Mouse (Mus musculus) embryonic facial prominence, embryonic 15.5 days (tissue): Measurements from ENCODE around the gene Wdr37. TPM values are rescaled to one million over a fixed set of nuclear protein-coding genes. Genes with fewer than 3 reads are reported as not detected.
A peak's percentile ranks its signal among the peaks of the same experiment; 100 is the strongest.

Experiments used
- ATAC-seq: fragments of 200-750 bp; cut with Nextera tagmentation; 2 replicates; pipeline ENCODE4 v1.8.0; 2017; ENCODE audit warnings: low read depth, moderate TSS enrichment; ENCODE audit not compliant: insufficient number of reproducible peaks, low FRiP score, low TSS enrichment
- H3K27ac ChIP-seq: fragments of 300-500 bp; sonication (generic); replicated peaks from 2 replicates; pipeline ENCODE4 v1.5.1; 2015; ENCODE audit warnings: mild to moderate bottlenecking, inconsistent platforms
- H3K27me3 ChIP-seq: fragments of 300-500 bp; sonication (generic); 2 replicates; pipeline ENCODE4 v1.6.1; 2015; ENCODE audit warnings: inconsistent platforms
- H3K36me3 ChIP-seq: fragments of 300-500 bp; sonication (generic); 2 replicates; pipeline ENCODE4 v1.6.1; 2015; ENCODE audit warnings: mild to moderate bottlenecking, inconsistent platforms
- H3K4me1 ChIP-seq: fragments of 300-500 bp; sonication (generic); 2 replicates; pipeline ENCODE4 v1.6.1; 2015; ENCODE audit warnings: inconsistent platforms
- H3K4me2 ChIP-seq: fragments of 300-500 bp; sonication (generic); replicated peaks from 2 replicates; pipeline ENCODE4 v1.6.1; 2015; ENCODE audit warnings: mild to moderate bottlenecking, inconsistent platforms
- H3K4me3 ChIP-seq: fragments of 300-500 bp; sonication (generic); replicated peaks from 2 replicates; pipeline ENCODE4 v1.5.1; 2015; ENCODE audit warnings: mild to moderate bottlenecking, inconsistent platforms
- H3K9ac ChIP-seq: fragments of 300-500 bp; sonication (generic); 2 replicates; pipeline ENCODE4 v1.6.1; 2015; ENCODE audit warnings: inconsistent platforms
- H3K9me3 ChIP-seq: fragments of 300-500 bp; sonication (generic); replicated peaks from 2 replicates; pipeline ENCODE4 v1.6.1; 2016; ENCODE audit warnings: inconsistent platforms
- WGBS: fragments of 180-500 bp; shearing (Covaris S2); methylation state at CpG from one replicate; pipeline ENCODE4 v1.1.7; 2015; 5-methylcytosine and 5-hydroxymethylcytosine counted together
- polyA plus RNA-seq: library from polyadenylated mRNA; unstranded; fragments of >200 nt; fragmentation: Nextera tagmentation; extraction: Ambion mirVana; gene quantifications from 2 replicates; pipeline ENCODE4 v1.2.1, GENCODE M21; 2015

Gene Wdr37
- polyA plus RNA-seq, 1 experiment from 2014 or later = 17.7 TPM

DNA sequence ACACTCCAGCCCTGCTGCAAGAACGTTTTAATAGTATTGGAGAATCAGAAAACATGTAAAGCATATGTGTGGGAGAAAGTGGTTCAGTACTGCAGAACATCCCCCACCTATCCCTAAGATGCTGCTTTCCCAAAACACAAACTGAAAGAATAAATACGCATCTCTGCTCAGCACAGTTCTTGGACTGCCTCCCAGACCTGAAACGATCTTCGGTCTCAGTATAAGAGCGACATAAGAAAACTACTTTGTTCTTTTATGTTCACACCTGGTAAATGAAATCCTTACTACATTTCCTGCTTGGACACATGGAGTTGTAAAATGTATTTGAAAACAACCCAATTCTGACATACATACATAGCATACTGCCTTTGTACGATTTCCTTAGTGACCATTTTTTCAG, 71.1 kb downstream of the Wdr37 start:
- Histone ChIP-seq H3K27me3 (no peaks in the 10 kb centered on the region), H3K4me3 (no peak overlapping the region), H3K4me1 (no peaks in the 10 kb centered on the region), H3K27ac (no peak overlapping the region), H3K9me3 (no peaks in the 10 kb centered on the region), H3K36me3 (peaks cover 8% of the 10 kb centered on the region; the same call in 1 of the 2 replicates), H3K4me2 (no peak overlapping the region), H3K9ac (no peak overlapping the region)
- no peak for ATAC-seq
- 66% methylated on average over 6 of the region's 6 CpGs for WGBS

DNA sequence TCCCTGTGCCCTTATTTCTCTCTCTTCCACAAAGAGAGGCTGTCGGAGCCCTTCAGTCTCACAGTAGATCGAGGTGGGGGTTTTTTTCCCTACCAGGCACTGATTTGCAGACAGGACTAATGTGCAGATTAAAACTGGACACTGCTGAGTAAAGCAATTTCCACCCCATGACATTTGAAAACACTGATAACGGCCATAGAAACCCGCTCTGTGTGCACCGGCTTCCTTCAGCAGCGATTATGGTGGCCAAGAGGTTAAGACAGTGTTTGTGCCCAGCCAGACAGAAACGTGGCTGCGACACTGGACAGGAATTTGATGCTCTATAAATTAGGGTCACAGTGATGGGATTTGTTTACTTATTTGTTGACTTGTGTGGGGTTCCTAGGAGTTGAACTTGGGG, 78.5 kb downstream of the Wdr37 start:
- no peak overlapping the region for H3K27ac ChIP-seq
- H3K9ac ChIP-seq = no peak overlapping the region
- H3K36me3 ChIP-seq = no peaks in the 10 kb centered on the region
- ATAC-seq = no peak
- no peak overlapping the region for H3K4me3 ChIP-seq
- 79% methylated on average over 8 of the region's 8 CpGs for WGBS
- no peaks in the 10 kb centered on the region for H3K27me3 ChIP-seq
- H3K9me3 ChIP-seq = no peaks in the 10 kb centered on the region
- no peak overlapping the region for H3K4me2 ChIP-seq
- H3K4me1 ChIP-seq = no peaks in the 10 kb centered on the region

DNA sequence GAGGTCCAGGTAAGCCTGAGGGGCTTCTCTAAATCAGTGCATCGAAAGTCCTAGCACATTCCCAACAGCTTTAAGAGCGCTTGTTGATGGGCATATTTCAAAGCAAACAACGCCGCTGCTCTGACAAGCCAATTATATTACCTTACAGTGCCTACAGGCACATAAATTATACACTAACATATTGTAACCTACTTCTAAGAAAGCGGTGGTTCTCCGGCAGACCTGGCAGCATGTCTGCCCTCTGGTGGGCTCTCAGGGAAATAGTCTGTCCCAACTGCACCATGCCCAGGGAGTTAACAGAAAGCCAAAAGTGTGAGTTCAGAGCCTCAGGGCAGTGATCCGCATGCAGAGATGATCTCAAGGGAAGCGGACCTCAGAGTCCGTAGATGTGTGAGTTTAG, 86.5 kb downstream of the Wdr37 start:
- Histone ChIP-seq H3K4me2 (peak overlapping the region; percentile 32), H3K27ac (no peak overlapping the region), H3K9ac (no peak overlapping the region), H3K9me3 (no peaks in the 10 kb centered on the region), H3K4me3 (peak overlapping the region; percentile 20; the same call in 1 of the 2 replicates), H3K27me3 (no peaks in the 10 kb centered on the region), H3K4me1 (no peaks in the 10 kb centered on the region), H3K36me3 (no peaks in the 10 kb centered on the region)
- 20% methylated on average over 9 of the region's 9 CpGs for WGBS
- ATAC-seq = no peak

DNA sequence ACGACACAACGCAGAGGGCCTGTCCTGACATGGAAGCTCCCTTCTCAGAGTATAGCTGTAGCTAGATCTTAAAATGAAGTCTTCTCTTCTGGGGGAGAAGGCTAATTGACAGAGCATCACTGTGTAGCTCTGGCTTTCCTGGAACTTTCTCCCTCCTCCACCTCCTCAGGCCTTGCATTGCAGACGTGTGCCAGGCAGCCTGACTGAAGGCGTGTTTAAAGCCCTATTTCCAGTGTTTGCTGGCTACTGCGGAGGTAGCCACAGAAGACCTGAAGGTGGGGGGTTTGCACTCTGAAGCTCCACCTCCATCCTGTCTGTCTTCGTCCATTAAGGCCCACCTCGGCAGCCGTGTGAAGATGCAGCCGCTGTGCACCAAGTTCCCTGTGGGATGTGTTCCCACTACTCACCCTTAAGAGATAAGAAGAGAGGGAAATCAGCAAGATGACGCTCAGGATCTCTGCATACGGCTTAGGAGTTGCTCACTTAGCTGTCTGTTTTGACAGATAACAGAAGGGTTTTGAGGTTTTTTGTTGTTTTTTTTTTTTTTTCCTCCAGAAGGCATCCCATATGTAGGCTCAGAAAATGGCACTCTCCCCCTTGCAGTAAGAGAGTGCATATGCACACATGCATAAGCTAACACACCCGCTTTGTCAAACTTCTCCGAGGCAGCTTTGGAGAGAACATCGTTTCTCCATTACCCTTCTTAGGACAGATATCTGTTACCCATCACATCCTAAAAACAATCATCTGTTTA, 87.2 kb downstream of the Wdr37 start:
- no peak for ATAC-seq
- Histone ChIP-seq H3K9ac (no peak overlapping the region), H3K27me3 (no peaks in the 10 kb centered on the region), H3K36me3 (no peaks in the 10 kb centered on the region), H3K4me2 (peak overlapping the region; percentile 32; the same call in 1 of the 2 replicates), H3K27ac (no peak overlapping the region), H3K4me1 (no peaks in the 10 kb centered on the region), H3K9me3 (no peaks in the 10 kb centered on the region), H3K4me3 (peak overlapping the region; percentile 20; the same call in 1 of the 2 replicates)
- WGBS = 61% methylated on average over 14 of the region's 14 CpGs

DNA sequence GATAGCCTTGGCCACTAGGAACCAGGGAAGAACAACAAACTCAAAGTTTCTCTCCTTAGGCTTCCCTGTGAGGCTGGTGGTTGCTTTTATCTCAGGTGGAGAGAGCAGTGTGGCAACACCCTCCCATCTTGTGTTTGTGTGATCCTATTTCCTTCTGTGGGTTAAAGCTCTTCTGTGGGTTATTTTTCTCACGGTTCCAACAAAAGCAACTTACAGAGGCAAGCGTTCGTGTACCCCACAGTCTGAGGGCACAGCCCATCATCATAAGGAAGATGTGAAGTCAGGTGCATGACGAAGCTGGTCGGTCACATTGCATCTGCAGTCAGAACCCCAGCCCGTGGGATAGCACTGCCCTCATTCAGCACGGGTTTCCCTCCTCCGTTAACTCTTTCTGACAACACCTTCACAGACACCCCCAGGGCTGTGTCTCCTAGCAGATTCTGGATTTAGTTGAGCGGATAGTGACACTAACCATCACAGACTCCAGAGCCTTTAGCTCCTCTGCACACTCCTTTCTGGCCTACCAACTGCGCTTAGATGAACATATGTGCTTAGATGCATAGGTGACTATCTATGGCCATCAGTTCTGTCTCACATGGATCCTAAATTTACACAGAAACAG, 87.9 kb downstream of the Wdr37 start:
- no peak for ATAC-seq
- no peaks in the 10 kb centered on the region for H3K9me3 ChIP-seq
- H3K36me3 ChIP-seq = no peaks in the 10 kb centered on the region
- H3K4me1 ChIP-seq = no peaks in the 10 kb centered on the region
- no peak overlapping the region for H3K4me2 ChIP-seq
- H3K9ac ChIP-seq = no peak overlapping the region
- H3K27ac ChIP-seq = no peak overlapping the region
- H3K27me3 ChIP-seq = no peaks in the 10 kb centered on the region
- 76% methylated on average over 10 of the region's 10 CpGs for WGBS
- no peak overlapping the region for H3K4me3 ChIP-seq

DNA sequence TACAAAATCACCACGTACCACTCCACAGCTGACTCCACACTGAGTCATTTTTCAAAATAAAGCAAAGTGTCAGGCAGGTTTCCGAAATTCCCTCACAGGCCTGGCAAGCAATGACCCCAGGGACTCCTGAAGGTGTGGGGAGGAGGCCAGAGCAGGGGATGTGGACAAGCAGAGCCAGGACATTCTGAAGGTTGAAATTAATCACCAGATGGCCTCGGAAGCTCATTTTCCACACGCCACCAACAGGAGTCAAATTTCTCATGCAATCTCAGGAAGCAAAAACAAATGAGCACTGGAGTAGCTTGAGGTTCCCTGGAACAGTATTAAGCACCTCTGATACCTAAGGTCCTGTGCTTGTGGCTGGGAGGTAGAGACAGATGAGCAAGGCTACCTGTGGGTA, 89.1 kb downstream of the Wdr37 start:
- no peak overlapping the region for H3K4me3 ChIP-seq
- no peak overlapping the region for H3K9ac ChIP-seq
- 30% methylated on average over 4 of the region's 4 CpGs for WGBS
- H3K27ac ChIP-seq = no peak overlapping the region
- H3K27me3 ChIP-seq = no peaks in the 10 kb centered on the region
- H3K4me1 ChIP-seq = no peaks in the 10 kb centered on the region
- H3K4me2 ChIP-seq = no peak overlapping the region
- H3K36me3 ChIP-seq = no peaks in the 10 kb centered on the region
- ATAC-seq = no peak
- no peaks in the 10 kb centered on the region for H3K9me3 ChIP-seq

DNA sequence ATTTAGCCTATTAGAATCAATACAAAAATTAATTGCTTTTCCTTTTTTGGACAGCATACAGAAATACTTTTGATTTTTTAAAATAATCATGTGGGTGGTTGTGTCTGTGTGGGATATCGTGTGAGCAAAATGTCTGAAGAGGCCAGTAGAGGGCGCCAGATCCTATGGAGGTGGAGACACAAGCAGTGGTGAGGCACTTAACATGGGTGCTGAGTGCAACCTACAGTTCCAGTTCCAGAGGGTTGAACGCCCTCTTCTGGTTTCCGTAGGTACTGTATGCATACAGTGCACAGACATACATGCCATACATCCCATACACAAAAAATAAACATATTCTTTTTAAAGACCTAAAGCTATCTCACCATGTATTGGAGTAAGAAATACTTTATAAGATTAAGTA, 91.3 kb downstream of the Wdr37 start:
- Histone ChIP-seq H3K4me3 (no peak overlapping the region), H3K9ac (no peak overlapping the region), H3K9me3 (no peaks in the 10 kb centered on the region), H3K36me3 (no peaks in the 10 kb centered on the region), H3K4me2 (no peak overlapping the region), H3K4me1 (no peaks in the 10 kb centered on the region), H3K27me3 (no peaks in the 10 kb centered on the region), H3K27ac (no peak overlapping the region)
- ATAC-seq = no peak
- 58% methylated on average over 4 of the region's 4 CpGs for WGBS

DNA sequence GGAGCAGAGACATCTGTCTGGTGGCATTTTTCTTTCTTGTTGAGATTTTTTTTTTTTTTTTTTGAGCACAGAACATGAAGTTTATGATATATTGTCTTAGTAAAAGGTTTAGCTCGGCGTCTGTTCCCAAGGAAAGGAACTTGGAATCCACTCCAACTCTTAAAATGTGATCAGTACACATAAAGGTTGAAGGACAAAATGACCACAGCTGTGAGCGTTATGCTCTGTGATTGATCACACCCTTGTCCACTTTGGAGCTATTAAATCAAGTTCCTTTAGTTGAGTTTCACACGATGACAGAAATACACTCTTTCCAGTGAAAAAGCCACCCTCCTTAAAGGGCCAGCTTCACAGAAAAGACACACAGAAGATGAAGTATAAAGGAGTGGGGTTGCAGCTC, 101.1 kb downstream of the Wdr37 start:
- Histone ChIP-seq H3K4me1 (no peaks in the 10 kb centered on the region), H3K27ac (no peak overlapping the region), H3K9ac (no peak overlapping the region), H3K36me3 (no peaks in the 10 kb centered on the region), H3K9me3 (no peaks in the 10 kb centered on the region), H3K4me2 (no peak overlapping the region), H3K27me3 (no peaks in the 10 kb centered on the region), H3K4me3 (no peak overlapping the region)
- no peak for ATAC-seq
- WGBS = 68% methylated on average over 4 of the region's 4 CpGs

DNA sequence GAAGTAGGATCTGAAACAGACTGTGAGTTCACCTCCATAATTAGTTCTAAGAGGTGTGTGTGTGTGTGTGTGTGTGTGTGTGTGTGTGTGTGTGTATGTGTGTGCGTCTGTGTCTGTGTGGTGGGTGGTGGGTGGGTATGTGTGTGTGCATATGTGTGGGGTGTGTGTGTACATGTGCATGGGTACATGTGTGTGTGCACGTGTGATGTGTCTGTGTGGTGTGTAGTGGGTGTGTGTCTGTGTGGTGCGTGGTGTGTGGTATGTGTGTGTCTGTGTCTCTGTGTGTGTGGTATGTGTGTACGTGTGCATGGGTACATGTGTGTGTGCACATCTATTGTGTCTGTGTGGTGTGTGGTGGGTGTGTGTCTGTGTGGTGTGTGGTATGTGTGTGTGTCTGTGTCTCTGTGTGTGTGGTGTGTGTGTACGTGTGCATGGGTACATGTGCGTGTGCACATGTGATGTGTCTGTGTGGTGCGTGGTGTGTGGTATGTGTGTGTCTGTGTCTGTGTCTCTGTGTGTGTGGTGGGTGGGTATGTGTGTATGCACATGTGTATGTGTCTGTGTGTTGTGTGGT, 102.0 kb downstream of the Wdr37 start:
- H3K9ac ChIP-seq = no peak overlapping the region
- no peaks in the 10 kb centered on the region for H3K9me3 ChIP-seq
- no peaks in the 10 kb centered on the region for H3K27me3 ChIP-seq
- no peak overlapping the region for H3K4me2 ChIP-seq
- no peak overlapping the region for H3K4me3 ChIP-seq
- no peaks in the 10 kb centered on the region for H3K4me1 ChIP-seq
- no peak for ATAC-seq
- WGBS = 94% methylated on average over 7 of the region's 7 CpGs
- no peaks in the 10 kb centered on the region for H3K36me3 ChIP-seq
- H3K27ac ChIP-seq = no peak overlapping the region

DNA sequence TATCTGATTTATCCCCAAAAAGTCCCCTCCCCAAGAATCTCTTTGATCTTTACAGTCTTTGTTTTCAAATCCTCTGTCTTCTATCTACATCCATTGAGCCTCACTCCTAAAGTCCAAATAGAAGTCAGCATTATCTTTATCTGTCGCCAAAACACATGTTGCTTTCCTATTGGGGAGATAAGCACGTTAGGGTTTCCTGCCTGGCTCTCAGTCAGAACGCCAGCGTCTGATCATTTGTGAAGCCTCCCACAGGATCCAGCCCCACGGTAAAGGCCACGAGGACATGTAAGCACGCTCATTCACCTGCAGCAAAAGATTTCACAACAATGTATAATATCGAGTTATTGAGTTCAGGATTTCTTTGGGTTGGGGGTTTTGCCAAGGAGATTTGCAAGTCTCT, 110.8 kb downstream of the Wdr37 start:
- Histone ChIP-seq H3K9ac (no peak overlapping the region), H3K4me1 (no peaks in the 10 kb centered on the region), H3K9me3 (no peaks in the 10 kb centered on the region), H3K27me3 (no peaks in the 10 kb centered on the region), H3K36me3 (no peaks in the 10 kb centered on the region), H3K4me2 (no peak overlapping the region), H3K4me3 (no peak overlapping the region), H3K27ac (no peak overlapping the region)
- no peak for ATAC-seq
- WGBS = 64% methylated on average over 8 of the region's 8 CpGs
